Mouse (Mus musculus) T-helper 17 cell (primary cell): ENCODE results near the gene Chil1.

Experiments used
- in situ Hi-C, 2 experiments: fragments of 300-600 bp; cut with MboI, MseI; formaldehyde crosslinking; loops; 1 replicate in 1 of 2; 2 replicates in 1 of 2; pipeline ENCODE4 v1.15.1; 2025; ENCODE audit warnings: high pct_unique_total_duplicates in 2 of 2

The Chil1 gene

GRCm38 (mm10) chr1:134182025-134182424 lies at the start of gene Chil1:
TSS of gene Chil1 (plus strand) at chr1:134182176.
- in situ Hi-C loops: no loop called here

- in situ Hi-C loops: no loop called here
These were observed 48.7 kb upstream of the Chil1 start for GRCm38 (mm10) chr1:134133316-134133715.

- in situ Hi-C loops: no loop called here
These were observed 45.6 kb upstream of the Chil1 start for GRCm38 (mm10) chr1:134136351-134136750.

- in situ Hi-C loops: no loop called here
These were observed 43.6 kb upstream of the Chil1 start for GRCm38 (mm10) chr1:134138424-134138823.

GRCm38 (mm10) chr1:134142363-134142794 lies 39.6 kb upstream of the Chil1 start:
- in situ Hi-C loops: no loop called here

- in situ Hi-C loops: no loop called here
These were observed 35.9 kb upstream of the Chil1 start for GRCm38 (mm10) chr1:134146066-134146465.

- in situ Hi-C loops: loop anchor here (5.0 kb wide), 5 partner anchors 33 to 182 kb away; partner anchors contain the start of gene Ppfia4 (in 1 of the 2)
These were observed 31.9 kb upstream of the Chil1 start for GRCm38 (mm10) chr1:134150076-134150475.

GRCm38 (mm10) chr1:134150745-134151144 lies 31.2 kb upstream of the Chil1 start:
- in situ Hi-C loops: loop anchor here (5.0 kb wide), 5 partner anchors 33 to 182 kb away; partner anchors contain the start of gene Ppfia4 (in 1 of the 2)

GRCm38 (mm10) chr1:134151655-134152412 lies 30.1 kb upstream of the Chil1 start:
- in situ Hi-C loops: loop anchor here (5.0 kb wide), 5 partner anchors 35 to 180 kb away; partner anchors contain the start of gene Ppfia4 (in 1 of the 2)

- in situ Hi-C loops: loop anchor here (5.0 kb wide), 5 partner anchors 36 to 179 kb away; partner anchors contain the start of gene Ppfia4 (in 1 of the 2)
These were observed 29.1 kb upstream of the Chil1 start for GRCm38 (mm10) chr1:134152626-134153590.

- in situ Hi-C loops: loop anchor here (5.0 kb wide), 5 partner anchors 37 to 178 kb away; partner anchors contain the start of gene Ppfia4 (in 1 of the 2)
These were observed 27.9 kb upstream of the Chil1 start for GRCm38 (mm10) chr1:134154121-134154520.

GRCm38 (mm10) chr1:134154655-134155054 lies 27.3 kb upstream of the Chil1 start:
- in situ Hi-C loops: loop anchor here (5.0 kb wide), 5 partner anchors 37 to 178 kb away; partner anchors contain the start of gene Ppfia4 (in 1 of the 2)

- in situ Hi-C loops: no loop called here
These were observed 21.6 kb upstream of the Chil1 start for GRCm38 (mm10) chr1:134160404-134160803.

GRCm38 (mm10) chr1:134161399-134161798 lies 20.6 kb upstream of the Chil1 start:
- in situ Hi-C loops: no loop called here

GRCm38 (mm10) chr1:134162510-134163225 lies 19.3 kb upstream of the Chil1 start:
- in situ Hi-C loops: no loop called here

GRCm38 (mm10) chr1:134163476-134163875 lies 18.5 kb upstream of the Chil1 start:
- in situ Hi-C loops: no loop called here

- in situ Hi-C loops: no loop called here
These were observed 17.5 kb upstream of the Chil1 start for GRCm38 (mm10) chr1:134164454-134164853.

GRCm38 (mm10) chr1:134166547-134166946 lies 15.4 kb upstream of the Chil1 start:
- in situ Hi-C loops: no loop called here

GRCm38 (mm10) chr1:134167416-134168305 lies 14.3 kb upstream of the Chil1 start:
- in situ Hi-C loops: no loop called here

- in situ Hi-C loops: no loop called here
These were observed 13.4 kb upstream of the Chil1 start for GRCm38 (mm10) chr1:134168567-134168966.
